Mouse (Mus musculus): ENCODE measurements at regions not wholly inside any gene's neighbourhood (a gene's known extent, or its start where the extent isn't known, plus 50 kb on each side); places are given as distances from the start of the nearest gene placed in this dataset.

DNA sequence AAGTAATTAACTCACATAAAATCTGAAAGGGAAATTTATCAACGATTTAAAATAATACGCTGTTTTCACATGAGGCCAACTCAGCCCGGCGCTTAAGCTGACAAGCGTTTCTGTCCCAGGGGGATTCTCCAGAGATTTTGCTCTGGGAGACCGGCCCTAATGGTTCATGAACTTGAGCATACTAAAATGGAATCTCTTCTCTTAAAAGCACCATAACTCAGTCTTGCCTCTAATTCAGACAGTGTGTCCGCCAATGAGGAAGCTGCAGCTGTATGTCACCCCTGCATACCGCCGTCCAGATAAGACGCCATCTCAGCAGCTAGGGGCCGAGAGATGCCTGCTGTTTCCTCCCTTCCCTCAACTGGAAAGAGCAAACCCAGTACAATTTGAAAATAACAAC, 80.7 kb upstream of the Gnas start:
- Histone ChIP-seq H3K27ac (no peak overlapping the region), H3K4me3 (replicated peaks) (no peak overlapping the region), H3K4me1 (replicated peaks) (peaks cover 16% of the 10 kb centered on the region), H3K27me3 (no peaks in the 10 kb centered on the region), H3K9ac (replicated peaks) (no peak overlapping the region), H3K9me3 (no peaks in the 10 kb centered on the region), H3K4me2 (no peak overlapping the region), H3K36me3 (no peaks in the 10 kb centered on the region)
- no peak for ATAC-seq (ENCODE audit: insufficient number of reproducible peaks, insufficient read depth, low FRiP score, low TSS enrichment, low read depth)
- 83% methylated on average over 11 of the region's 11 CpGs for WGBS

- WGBS = 92% methylated on average over 4 of the region's 4 CpGs
- Histone ChIP-seq H3K36me3 (no peaks in the 10 kb centered on the region), H3K4me3 (replicated peaks) (no peak overlapping the region), H3K9ac (replicated peaks) (no peak overlapping the region), H3K27ac (no peak overlapping the region), H3K4me1 (replicated peaks) (no peaks in the 10 kb centered on the region), H3K4me2 (no peak overlapping the region), H3K27me3 (no peaks in the 10 kb centered on the region; the same call in 1 of the 2 replicates), H3K9me3 (no peaks in the 10 kb centered on the region)
- no peak for ATAC-seq (ENCODE audit: insufficient number of reproducible peaks, insufficient read depth, low FRiP score, low TSS enrichment, low read depth)
Measured at GRCm38 (mm10) chr2:174211681-174212080, 72.4 kb upstream of the Gnas start.

DNA sequence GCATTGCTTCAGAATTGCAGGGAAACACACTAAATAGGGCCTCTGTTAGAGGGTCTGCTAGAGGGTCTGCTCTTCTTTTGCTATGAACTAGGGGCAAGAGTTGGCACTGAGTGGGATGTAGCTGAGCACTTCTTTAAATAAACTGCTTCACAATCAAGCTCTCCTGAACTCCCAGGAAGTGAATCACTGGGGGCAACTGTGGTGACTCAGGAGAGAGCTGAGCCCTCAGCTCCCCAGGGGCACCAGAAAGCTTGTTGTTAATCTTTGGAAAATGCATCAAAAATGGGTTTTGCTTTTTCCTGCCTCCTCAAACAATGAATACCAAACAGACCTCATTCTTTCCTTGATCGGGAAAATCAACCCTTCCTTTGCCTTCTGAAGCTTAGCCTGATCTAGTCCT, 57.5 kb upstream of the Gnas start:
- WGBS = 84% methylated on average over 1 of the region's 1 CpGs
- Histone ChIP-seq H3K4me1 (replicated peaks) (no peaks in the 10 kb centered on the region), H3K36me3 (no peaks in the 10 kb centered on the region), H3K9ac (replicated peaks) (no peak overlapping the region), H3K27me3 (no peaks in the 10 kb centered on the region), H3K9me3 (no peaks in the 10 kb centered on the region), H3K4me2 (no peak overlapping the region), H3K27ac (no peak overlapping the region), H3K4me3 (replicated peaks) (no peak overlapping the region)
- no peak for ATAC-seq (ENCODE audit: insufficient number of reproducible peaks, insufficient read depth, low FRiP score, low TSS enrichment, low read depth)

Data from limb, embryonic 12.5 days (tissue).